Mouse (Mus musculus): ENCODE measurements around the gene Pid1. TPM values are rescaled to one million over a fixed set of nuclear protein-coding genes. Genes with fewer than 3 reads are reported as not detected.

Gene Pid1
- total and polyA plus RNA-seq, 3 experiments = not detected

DNA sequence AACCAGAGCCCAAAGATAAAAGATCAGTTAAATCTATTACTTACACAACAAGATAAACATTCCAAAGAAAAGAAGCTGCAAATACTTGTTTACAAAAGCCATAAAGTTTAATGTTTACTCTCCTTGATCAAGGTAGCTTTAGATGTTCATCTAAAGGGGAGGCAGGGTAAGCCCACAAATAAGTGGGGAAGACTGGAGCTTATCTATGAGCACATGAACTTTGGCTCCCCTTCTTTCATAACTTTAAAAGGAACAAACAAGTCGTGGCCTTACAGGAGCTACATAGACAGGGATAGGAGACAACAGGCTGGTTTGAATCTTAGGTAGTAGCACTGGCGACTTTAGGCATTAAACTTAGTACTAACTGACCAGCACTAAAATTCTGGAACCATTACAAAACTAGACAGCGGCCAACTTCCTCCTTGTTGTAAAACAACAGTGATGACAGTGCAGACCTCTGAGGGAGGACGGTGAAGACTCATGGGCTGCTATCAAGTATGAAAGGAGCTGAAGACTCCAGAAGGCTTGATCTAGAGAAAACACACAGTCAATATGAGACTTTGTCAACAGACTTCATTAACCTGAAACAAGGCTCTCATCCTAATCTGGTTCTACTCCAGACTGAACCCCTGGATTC lies 122.7 kb downstream of the Pid1 start:
- H3K27ac ChIP-seq (ENCODE audit: insufficient read depth, low read depth) = no peak overlapping the region
- no peaks in the 10 kb centered on the region for H3K36me3 ChIP-seq (replicated peaks in 1 of 2; ENCODE audit: control insufficient read depth in 1 of 2, insufficient read depth in 1 of 2, low read length in 1 of 2)
- H3K79me2 ChIP-seq (replicated peaks; ENCODE audit: control insufficient read depth, extremely low read depth, insufficient read depth, poor library complexity, severe bottlenecking) = no peaks in the 10 kb centered on the region
- no peaks in the 10 kb centered on the region for H3K9me3 ChIP-seq (replicated peaks; ENCODE audit: low read length)
- no peaks in the 10 kb centered on the region for H3K27me3 ChIP-seq (replicated peaks)
- in situ Hi-C loops (cut with MboI; ENCODE audit: low pct_ligation_motif_present, low pct_unique_long_range_greater_than_20kb, low sequenced_read_pairs) (no loop called here), dilution Hi-C loops (cut with MboI; ENCODE audit: extremely low pct_ligation_motif_present, extremely low pct_unique_long_range_greater_than_20kb, low sequenced_read_pairs) (no loop called here)
- no peak for TF ChIP-seq E2F4 (IDR thresholded peaks at IDR 0.05; ENCODE audit: insufficient replicate concordance, low read depth, low read length)
- no peak for TF ChIP-seq CTCF (conservative IDR thresholded peaks at IDR 0.05 in 1 of 2, IDR thresholded peaks at IDR 0.05 in 1 of 2; ENCODE audit: low read depth in 2 of 2, low read length in 2 of 2)
- H3K9ac ChIP-seq (ENCODE audit: insufficient read depth, low read depth) = no peak overlapping the region
- no peak overlapping the region for H3K4me2 ChIP-seq (ENCODE audit: insufficient read depth, low read depth, poor library complexity, severe bottlenecking)
- H3K4me3 ChIP-seq (replicated peaks in 1 of 3; ENCODE audit: low read depth in 2 of 3, low read length in 2 of 3, poor library complexity in 1 of 3) = no peak overlapping the region
- DNase-seq (ENCODE audit: extremely low read depth) = no peak
- H3K4me1 ChIP-seq (ENCODE audit: control insufficient read depth in 1 of 2, insufficient read depth in 2 of 2) = peaks cover 0 to 5% of the 10 kb centered on the region in 2 experiments; a peak in 2 of 4 replicates

DNA sequence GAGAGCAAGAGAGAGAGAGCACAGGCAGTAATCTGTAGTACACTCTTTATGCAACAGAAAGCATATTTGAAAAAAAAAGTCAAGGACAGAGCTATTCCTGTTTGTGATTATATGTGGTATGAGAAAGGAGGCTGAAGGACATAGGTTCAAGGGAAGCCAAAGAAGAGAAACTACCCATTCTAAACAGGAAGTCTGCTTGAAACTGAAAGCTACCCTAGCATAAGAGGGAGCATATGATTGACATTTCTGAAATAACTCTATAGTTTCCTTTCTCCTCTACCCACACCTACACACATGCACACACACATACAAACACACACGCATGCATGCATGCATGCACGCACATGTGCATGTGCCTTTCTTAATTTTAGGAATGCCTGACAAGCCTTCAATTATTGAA lies 123.8 kb downstream of the Pid1 start:
- no peak overlapping the region for H3K4me2 ChIP-seq (ENCODE audit: insufficient read depth, low read depth, poor library complexity, severe bottlenecking)
- no peaks in the 10 kb centered on the region for H3K79me2 ChIP-seq (replicated peaks; ENCODE audit: control insufficient read depth, extremely low read depth, insufficient read depth, poor library complexity, severe bottlenecking)
- H3K4me1 ChIP-seq (ENCODE audit: control insufficient read depth in 1 of 2, insufficient read depth in 2 of 2) = peaks cover 0 to 5% of the 10 kb centered on the region in 2 experiments; a peak in 2 of 4 replicates
- H3K4me3 ChIP-seq (replicated peaks in 1 of 3; ENCODE audit: low read depth in 2 of 3, low read length in 2 of 3, poor library complexity in 1 of 3) = no peak overlapping the region
- no peaks in the 10 kb centered on the region for H3K36me3 ChIP-seq (replicated peaks in 1 of 2; ENCODE audit: control insufficient read depth in 1 of 2, insufficient read depth in 1 of 2, low read length in 1 of 2)
- DNase-seq (ENCODE audit: extremely low read depth) = no peak
- H3K9me3 ChIP-seq (replicated peaks; ENCODE audit: low read length) = no peaks in the 10 kb centered on the region
- H3K27me3 ChIP-seq (replicated peaks) = no peaks in the 10 kb centered on the region
- TF ChIP-seq JUN (IDR thresholded peaks at IDR 0.05; ENCODE audit: insufficient read depth, low read depth, low read length) = no peak
- TF ChIP-seq SIN3A (IDR thresholded peaks at IDR 0.05; ENCODE audit: low read length) = no peak
- TF ChIP-seq KAT2A (IDR thresholded peaks at IDR 0.05; ENCODE audit: insufficient replicate concordance, low read length) = no peak
- TF ChIP-seq HCFC1 (IDR thresholded peaks at IDR 0.05; ENCODE audit: low read depth, low read length) = no peak
- no peak for TF ChIP-seq UBTF (IDR thresholded peaks at IDR 0.05; ENCODE audit: low read depth, low read length)
- no peak for TF ChIP-seq EP300 (IDR thresholded peaks at IDR 0.05; ENCODE audit: low read length)
- no peak for TF ChIP-seq JUND (conservative IDR thresholded peaks at IDR 0.05; ENCODE audit: low read depth, low read length)
- in situ Hi-C loops (cut with MboI; ENCODE audit: low pct_ligation_motif_present, low pct_unique_long_range_greater_than_20kb, low sequenced_read_pairs) (no loop called here), dilution Hi-C loops (cut with MboI; ENCODE audit: extremely low pct_ligation_motif_present, extremely low pct_unique_long_range_greater_than_20kb, low sequenced_read_pairs) (no loop called here)
- H3K27ac ChIP-seq (ENCODE audit: insufficient read depth, low read depth) = no peak overlapping the region
- H3K9ac ChIP-seq (ENCODE audit: insufficient read depth, low read depth) = no peak overlapping the region

DNA sequence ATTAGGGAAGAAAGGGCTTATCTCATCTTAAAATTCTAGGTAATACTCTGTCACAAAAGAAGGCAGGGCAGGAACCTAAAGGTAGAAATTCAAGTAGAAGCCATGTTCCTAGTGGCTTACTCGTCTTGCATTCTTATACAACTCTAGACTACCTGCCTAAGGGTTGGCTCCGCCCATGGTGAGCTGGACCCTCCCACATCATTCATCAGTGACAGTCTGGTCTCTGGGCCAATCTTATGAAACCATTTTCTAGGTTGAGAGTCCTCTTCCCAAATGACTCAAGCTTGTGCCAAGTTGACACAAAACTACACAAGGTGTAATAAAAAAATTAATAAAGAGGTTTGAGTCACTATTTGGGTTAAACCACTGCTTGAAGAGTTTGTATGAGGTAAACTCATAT lies 133.5 kb downstream of the Pid1 start:
- dilution Hi-C loops (cut with MboI; ENCODE audit: extremely low pct_ligation_motif_present, extremely low pct_unique_long_range_greater_than_20kb, low sequenced_read_pairs) (no loop called here), in situ Hi-C loops (cut with MboI; ENCODE audit: low pct_ligation_motif_present, low pct_unique_long_range_greater_than_20kb, low sequenced_read_pairs) (no loop called here)
- H3K27ac ChIP-seq (ENCODE audit: insufficient read depth, low read depth) = no peak overlapping the region
- H3K9ac ChIP-seq (ENCODE audit: insufficient read depth, low read depth) = no peak overlapping the region
- no peaks in the 10 kb centered on the region for H3K79me2 ChIP-seq (replicated peaks; ENCODE audit: control insufficient read depth, extremely low read depth, insufficient read depth, poor library complexity, severe bottlenecking)
- H3K4me3 ChIP-seq (replicated peaks in 1 of 3; ENCODE audit: low read depth in 2 of 3, low read length in 2 of 3, poor library complexity in 1 of 3) = no peak overlapping the region
- DNase-seq (ENCODE audit: extremely low read depth) = no peak
- H3K27me3 ChIP-seq (replicated peaks) = no peaks in the 10 kb centered on the region
- H3K36me3 ChIP-seq (replicated peaks in 1 of 2; ENCODE audit: control insufficient read depth in 1 of 2, insufficient read depth in 1 of 2, low read length in 1 of 2) = no peaks in the 10 kb centered on the region
- no peak for TF ChIP-seq ZC3H11A (IDR thresholded peaks at IDR 0.05; ENCODE audit: low read depth, low read length)
- no peak for TF ChIP-seq SMC3 (IDR thresholded peaks at IDR 0.05; ENCODE audit: low read depth, low read length)
- no peak for TF ChIP-seq TBP (conservative IDR thresholded peaks at IDR 0.05; ENCODE audit: low read depth, low read length)
- TF ChIP-seq USF2 (conservative IDR thresholded peaks at IDR 0.05; ENCODE audit: low read depth, low read length) = no peak
- no peak for TF ChIP-seq CTCF (conservative IDR thresholded peaks at IDR 0.05 in 1 of 2, IDR thresholded peaks at IDR 0.05 in 1 of 2; ENCODE audit: low read depth in 2 of 2, low read length in 2 of 2)
- TF ChIP-seq ZNF384 (IDR thresholded peaks at IDR 0.05; ENCODE audit: low read depth, low read length) = no peak
- no peak for TF ChIP-seq ELF1 (IDR thresholded peaks at IDR 0.05; ENCODE audit: low read depth, low read length)
- no peak for TF ChIP-seq MAZ (IDR thresholded peaks at IDR 0.05; ENCODE audit: low read depth, low read length)
- H3K4me2 ChIP-seq (ENCODE audit: insufficient read depth, low read depth, poor library complexity, severe bottlenecking) = no peak overlapping the region
- H3K4me1 ChIP-seq (ENCODE audit: control insufficient read depth in 1 of 2, insufficient read depth in 2 of 2) = no peaks in the 10 kb centered on the region
- H3K9me3 ChIP-seq (replicated peaks; ENCODE audit: low read length) = no peaks in the 10 kb centered on the region

Measured in CH12.LX (cell line).